Mouse (Mus musculus) stomach, embryonic 16.5 days (tissue): ENCODE measurements around the gene Gm47995. TPM values are rescaled to one million over a fixed set of nuclear protein-coding genes. Genes with fewer than 3 reads are reported as not detected.

Experiments used
- ATAC-seq: fragments of 200-750 bp; cut with Nextera tagmentation; 2 replicates; pipeline ENCODE4 v1.8.0; 2017; ENCODE audit warnings: moderate number of reproducible peaks, moderate TSS enrichment; ENCODE audit not compliant: insufficient read depth, low FRiP score
- H3K27ac ChIP-seq: fragments of 300-500 bp; sonication (generic); 2 replicates; pipeline ENCODE4 v1.5.1; 2014; ENCODE audit warnings: low read length
- H3K27me3 ChIP-seq: fragments of 300-500 bp; sonication (generic); 2 replicates; pipeline ENCODE4 v1.6.1; 2014; ENCODE audit warnings: low read length, control low read depth, mixed read lengths; ENCODE audit not compliant: control insufficient read depth, insufficient read depth
- H3K36me3 ChIP-seq: fragments of 300-500 bp; sonication (generic); 2 replicates; pipeline ENCODE4 v1.6.1; 2014; ENCODE audit warnings: low read length; ENCODE audit not compliant: control insufficient read depth, insufficient read depth
- H3K4me1 ChIP-seq: fragments of 300-500 bp; sonication (generic); 2 replicates; pipeline ENCODE4 v1.6.1; 2014; ENCODE audit warnings: low read length, control low read depth, mixed read lengths; ENCODE audit not compliant: control insufficient read depth, insufficient read depth
- H3K4me2 ChIP-seq: fragments of 300-500 bp; sonication (generic); 2 replicates; pipeline ENCODE4 v1.6.1; 2014; ENCODE audit warnings: low read depth, low read length, mixed read lengths
- H3K4me3 ChIP-seq: fragments of 300-500 bp; sonication (generic); replicated peaks from 2 replicates; pipeline ENCODE4 v1.5.1; 2014; ENCODE audit warnings: mild to moderate bottlenecking, low read length
- H3K9ac ChIP-seq: fragments of 300-500 bp; sonication (generic); 2 replicates; pipeline ENCODE4 v1.6.1; 2014; ENCODE audit warnings: low read length
- H3K9me3 ChIP-seq: fragments of 300-500 bp; sonication (generic); replicated peaks from 2 replicates; pipeline ENCODE4 v1.6.1; 2016; ENCODE audit warnings: low read length, control low read depth; ENCODE audit not compliant: control insufficient read depth
- WGBS: fragments of 180-500 bp; shearing (Covaris S2); extraction: QIAGEN DNeasy Blood & Tissue Kit; methylation state at CpG from one replicate; pipeline ENCODE4 v1.1.7; 2014; 5-methylcytosine and 5-hydroxymethylcytosine counted together
- polyA plus RNA-seq: library from polyadenylated mRNA; unstranded; fragments of >200 nt; fragmentation: Nextera tagmentation; extraction: Ambion mirVana; gene quantifications from 2 replicates; pipeline ENCODE4 v1.2.1, GENCODE M21; 2015

Gene Gm47995
- polyA plus RNA-seq, 1 experiment from 2014 or later = not detected

GRCm38 (mm10) chr1:151158857-151159510, 39.3 kb upstream of the Gm47995 start:
- no peak overlapping the region for H3K4me3 ChIP-seq
- no peaks in the 10 kb centered on the region for H3K9me3 ChIP-seq
- H3K27ac ChIP-seq = no peak overlapping the region
- H3K4me1 ChIP-seq = no peaks in the 10 kb centered on the region
- H3K4me2 ChIP-seq = no peak overlapping the region
- ATAC-seq = no peak
- H3K27me3 ChIP-seq = no peaks in the 10 kb centered on the region
- no peaks in the 10 kb centered on the region for H3K36me3 ChIP-seq
- 83% methylated on average over 2 of the region's 2 CpGs for WGBS
- no peak overlapping the region for H3K9ac ChIP-seq

GRCm38 (mm10) chr1:151166031-151166430, 32.2 kb upstream of the Gm47995 start:
- no peak overlapping the region for H3K4me2 ChIP-seq
- no peak overlapping the region for H3K4me3 ChIP-seq
- H3K9me3 ChIP-seq = no peaks in the 10 kb centered on the region
- H3K27ac ChIP-seq = no peak overlapping the region
- no peaks in the 10 kb centered on the region for H3K36me3 ChIP-seq
- H3K27me3 ChIP-seq = no peaks in the 10 kb centered on the region
- no peaks in the 10 kb centered on the region for H3K4me1 ChIP-seq
- no peak overlapping the region for H3K9ac ChIP-seq
- 38% methylated on average over 8 of the region's 8 CpGs for WGBS
- no peak for ATAC-seq

GRCm38 (mm10) chr1:151167297-151168047, 30.8 kb upstream of the Gm47995 start:
- ATAC-seq = peak; percentile 37; the same call in 1 of the 2 replicates
- H3K36me3 ChIP-seq = no peaks in the 10 kb centered on the region
- no peaks in the 10 kb centered on the region for H3K27me3 ChIP-seq
- no peak overlapping the region for H3K27ac ChIP-seq
- H3K4me2 ChIP-seq = no peak overlapping the region
- H3K9ac ChIP-seq = no peak overlapping the region
- H3K9me3 ChIP-seq = no peaks in the 10 kb centered on the region
- H3K4me3 ChIP-seq = no peak overlapping the region
- no peaks in the 10 kb centered on the region for H3K4me1 ChIP-seq
- 32% methylated on average over 12 of the region's 12 CpGs for WGBS

GRCm38 (mm10) chr1:151168637-151169036, 29.6 kb upstream of the Gm47995 start:
- Histone ChIP-seq H3K4me1 (no peaks in the 10 kb centered on the region), H3K27ac (no peak overlapping the region), H3K9ac (no peak overlapping the region), H3K9me3 (no peaks in the 10 kb centered on the region), H3K36me3 (no peaks in the 10 kb centered on the region), H3K4me2 (no peak overlapping the region), H3K4me3 (no peak overlapping the region), H3K27me3 (no peaks in the 10 kb centered on the region)
- 61% methylated on average over 3 of the region's 3 CpGs for WGBS
- ATAC-seq = no peak

GRCm38 (mm10) chr1:151171572-151172461, 26.4 kb upstream of the Gm47995 start:
- Histone ChIP-seq H3K4me1 (no peaks in the 10 kb centered on the region), H3K9me3 (no peaks in the 10 kb centered on the region), H3K27me3 (no peaks in the 10 kb centered on the region), H3K9ac (no peak overlapping the region), H3K4me2 (no peak overlapping the region), H3K36me3 (no peaks in the 10 kb centered on the region), H3K4me3 (no peak overlapping the region), H3K27ac (no peak overlapping the region)
- ATAC-seq = no peak
- WGBS = 78% methylated on average over 2 of the region's 2 CpGs

GRCm38 (mm10) chr1:151177030-151177936, 21.0 kb upstream of the Gm47995 start:
- H3K4me2 ChIP-seq = peak overlapping the region; percentile 45
- peaks cover 2% of the 10 kb centered on the region; the same call in 1 of the 2 replicates for H3K4me1 ChIP-seq
- no peaks in the 10 kb centered on the region for H3K36me3 ChIP-seq
- H3K27ac ChIP-seq = no peak overlapping the region; the same call in 1 of the 2 replicates
- WGBS = 12% methylated on average over 10 of the region's 10 CpGs
- no peaks in the 10 kb centered on the region for H3K27me3 ChIP-seq
- peak; percentile 82; the same call in 1 of the 2 replicates for ATAC-seq
- no peaks in the 10 kb centered on the region for H3K9me3 ChIP-seq
- H3K4me3 ChIP-seq = peak overlapping the region; percentile 26
- H3K9ac ChIP-seq = no peak overlapping the region

GRCm38 (mm10) chr1:151177937-151178271, 20.3 kb upstream of the Gm47995 start:
- H3K9me3 ChIP-seq = no peaks in the 10 kb centered on the region
- H3K4me2 ChIP-seq = peak overlapping the region; percentile 45
- WGBS = 16% methylated on average over 4 of the region's 4 CpGs
- no peak; the same call in 1 of the 2 replicates for ATAC-seq
- H3K27ac ChIP-seq = peak overlapping the region; percentile 24; the same call in 1 of the 2 replicates
- H3K36me3 ChIP-seq = no peaks in the 10 kb centered on the region
- H3K4me3 ChIP-seq = peak overlapping the region; percentile 26
- peaks cover 2% of the 10 kb centered on the region; the same call in 1 of the 2 replicates for H3K4me1 ChIP-seq
- no peak overlapping the region for H3K9ac ChIP-seq
- H3K27me3 ChIP-seq = no peaks in the 10 kb centered on the region

- no peak for ATAC-seq
- no peak overlapping the region for H3K9ac ChIP-seq
- H3K4me2 ChIP-seq = no peak overlapping the region
- H3K27me3 ChIP-seq = no peaks in the 10 kb centered on the region
- H3K9me3 ChIP-seq = no peaks in the 10 kb centered on the region
- 62% methylated on average over 2 of the region's 2 CpGs for WGBS
- no peaks in the 10 kb centered on the region for H3K36me3 ChIP-seq
- no peak overlapping the region for H3K4me3 ChIP-seq
- no peak overlapping the region for H3K27ac ChIP-seq
- H3K4me1 ChIP-seq = peaks cover 2% of the 10 kb centered on the region; the same call in 1 of the 2 replicates
Observed at GRCm38 (mm10) chr1:151178505-151179083, 19.7 kb upstream of the Gm47995 start.
